Mouse (Mus musculus) spleen, adult 2 months (tissue): ENCODE data around the gene Tfb2m.

Source experiments
- CTCF ChIP-seq: fragments of 200-500 bp; IDR thresholded peaks from 2 replicates; pipeline ENCODE4 v1.5.1; 2011; ENCODE audit warnings: mild to moderate bottlenecking, inconsistent platforms; ENCODE audit not compliant: insufficient read depth, insufficient read length, insufficient replicate concordance; ENCODE audit errors: extremely low read depth
- POLR2A ChIP-seq: fragments of 200-500 bp; IDR thresholded peaks from 2 replicates; pipeline ENCODE4 v1.6.1; 2011; ENCODE audit warnings: low read depth, low read length, inconsistent platforms

GRCm38 (mm10) chr1:179556921-179557320 lies 10.9 kb upstream of the Tfb2m start:
- TF ChIP-seq CTCF (no peak), POLR2A (no peak)
